Mouse (Mus musculus) bone marrow macrophage, adult 2 months (primary cell): ENCODE measurements around the gene Fbxo34. TPM values are rescaled to one million over a fixed set of nuclear protein-coding genes. Genes with fewer than 3 reads are reported as not detected.

Experiments used
- H3K27ac ChIP-seq: 2 replicates; pipeline ENCODE4 v1.5.1; 2012; ENCODE audit warnings: low read depth, low read length; ENCODE audit not compliant: insufficient read depth
- H3K4me1 ChIP-seq: 2 replicates; pipeline ENCODE4 v1.6.1; 2012; ENCODE audit warnings: low read length; ENCODE audit not compliant: control insufficient read depth, insufficient read depth
- H3K4me3 ChIP-seq: 2 replicates; pipeline ENCODE4 v1.5.1; 2012; ENCODE audit warnings: mild to moderate bottlenecking, low read length, moderate library complexity; ENCODE audit not compliant: insufficient read depth
- CTCF ChIP-seq: IDR thresholded peaks from 2 replicates; pipeline ENCODE4 v1.5.1; 2012; ENCODE audit warnings: low read depth, mild to moderate bottlenecking, low read length, moderate library complexity
- POLR2A ChIP-seq: IDR thresholded peaks from 2 replicates; pipeline ENCODE4 v1.6.1; 2012; ENCODE audit warnings: mild to moderate bottlenecking, low read depth, low read length, borderline replicate concordance
- polyA plus RNA-seq: library from polyadenylated mRNA; stranded (reverse); fragments of >200 nt; gene quantifications from 2 replicates; pipeline ENCODE4 v1.2.4, GENCODE M21; 2012; ENCODE audit not compliant: missing spikeins, insufficient read depth, insufficient read length

Fbxo34 gene
- polyA plus RNA-seq, 1 experiment = 17.6 TPM

DNA sequence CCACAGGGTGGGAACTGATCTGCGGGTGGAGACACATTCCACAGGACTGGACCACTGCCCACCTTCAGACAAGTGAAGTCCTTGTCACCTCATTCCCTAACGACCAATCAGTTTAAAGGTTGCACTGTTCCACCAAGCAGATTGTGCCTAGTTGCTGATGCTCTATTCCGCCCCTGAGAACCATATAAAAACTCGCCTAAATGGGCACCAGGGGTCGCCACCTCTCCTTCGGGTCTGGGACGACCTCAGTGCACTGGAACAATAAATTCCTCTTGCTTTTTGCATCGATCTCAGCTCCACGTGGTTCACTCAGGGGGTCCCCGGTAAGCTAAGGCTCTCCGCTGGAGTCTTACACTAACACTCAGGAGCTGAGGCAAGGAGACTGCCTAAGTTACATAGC lies 124.5 kb downstream of the Fbxo34 start:
- Histone ChIP-seq H3K4me3 (no peak overlapping the region), H3K4me1 (no peaks in the 10 kb centered on the region), H3K27ac (no peak overlapping the region)
- TF ChIP-seq CTCF (no peak), POLR2A (no peak)

DNA sequence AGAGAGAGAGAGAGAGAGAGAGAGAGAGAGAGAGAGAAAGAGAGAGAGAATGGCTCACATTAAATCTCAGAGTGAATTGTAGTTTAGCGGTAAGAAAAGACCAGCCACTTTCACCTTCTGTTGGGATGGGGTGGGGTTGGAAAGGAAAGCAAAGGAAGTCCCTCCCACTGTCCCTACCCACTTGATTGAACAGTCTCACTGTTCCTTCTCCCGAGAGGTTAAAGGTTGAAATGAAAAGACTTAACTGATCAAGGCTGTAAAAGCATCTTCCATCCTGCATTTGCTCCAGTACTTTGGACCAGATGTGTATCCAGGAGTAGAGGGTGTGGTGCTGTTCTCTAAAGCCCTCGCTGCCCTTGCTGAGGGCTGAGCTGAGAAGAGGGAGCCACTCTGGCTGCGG lies 126.5 kb downstream of the Fbxo34 start:
- Histone ChIP-seq H3K27ac (no peak overlapping the region), H3K4me1 (no peaks in the 10 kb centered on the region), H3K4me3 (no peak overlapping the region)
- TF ChIP-seq CTCF (no peak), POLR2A (no peak)

DNA sequence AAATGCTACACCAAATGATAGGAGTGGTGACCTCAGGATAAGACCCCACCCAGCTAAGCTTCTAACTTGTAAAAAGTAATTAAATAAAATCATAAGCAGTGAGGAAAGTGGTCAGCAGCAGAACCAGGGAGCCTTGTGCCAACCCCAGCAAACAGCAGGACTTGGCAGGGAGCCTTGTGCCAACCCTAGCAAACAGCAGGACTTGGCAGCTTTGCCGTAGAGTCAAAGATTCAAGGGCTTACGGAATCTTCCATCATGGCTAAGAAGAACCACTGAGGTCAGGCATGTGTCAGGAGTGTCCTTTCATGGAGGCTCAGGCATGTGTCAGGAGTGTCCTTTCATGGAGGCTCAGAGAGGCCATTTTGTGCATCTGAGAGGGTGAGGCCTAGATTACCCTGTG lies 127.9 kb downstream of the Fbxo34 start:
- TF ChIP-seq POLR2A (no peak), CTCF (no peak)
- H3K27ac ChIP-seq = no peak overlapping the region
- no peaks in the 10 kb centered on the region for H3K4me1 ChIP-seq
- no peak overlapping the region for H3K4me3 ChIP-seq

DNA sequence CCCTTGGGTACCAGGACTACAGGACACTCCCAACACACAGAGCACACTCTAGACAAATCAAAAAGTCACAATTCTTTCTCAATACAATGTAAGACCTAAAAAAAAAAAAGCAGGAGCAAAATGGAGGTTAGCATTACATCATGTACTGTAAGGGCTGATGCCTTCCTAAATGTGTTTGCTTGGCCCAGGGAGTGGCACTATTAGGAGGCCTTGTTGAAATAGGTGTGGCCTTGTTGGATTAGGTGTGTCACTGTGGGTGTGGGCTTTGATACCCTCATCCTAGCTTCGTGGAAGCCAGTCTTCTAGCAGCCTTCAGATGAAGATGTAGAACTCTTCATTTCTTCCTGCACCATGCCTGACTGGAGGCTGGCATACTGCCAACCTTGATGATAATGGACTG lies 131.1 kb downstream of the Fbxo34 start:
- H3K27ac ChIP-seq = no peak overlapping the region
- H3K4me3 ChIP-seq = no peak overlapping the region
- no peaks in the 10 kb centered on the region for H3K4me1 ChIP-seq
- TF ChIP-seq POLR2A (no peak), CTCF (no peak)

Other genes starting within 250 kb of the Fbxo34 start
- gene Wdhd1, start 173.6 kb upstream of the Fbxo34 start, polyA plus RNA-seq = 11.6 and 16.7 TPM in 2 replicates
- 21.9 and 22.6 TPM in 2 replicates for gene Socs4, start 173.5 kb upstream of the Fbxo34 start, polyA plus RNA-seq
- 58.0 and 60.7 TPM in 2 replicates for gene Mapk1ip1l, start 152.2 kb upstream of the Fbxo34 start, polyA plus RNA-seq
- 4,409 and 4,976 TPM in 2 replicates for gene Lgals3, start 82.7 kb upstream of the Fbxo34 start, polyA plus RNA-seq
- 17.0 and 22.7 TPM in 2 replicates for gene Dlgap5, start 32.0 kb upstream of the Fbxo34 start, polyA plus RNA-seq
- 14.0 and 16.7 TPM in 2 replicates for gene Atg14, start 120.2 kb downstream of the Fbxo34 start, polyA plus RNA-seq
- 25.4 and 41.7 TPM in 2 replicates for gene Ktn1, start 198.0 kb downstream of the Fbxo34 start, polyA plus RNA-seq